Comparison of ENCODE assay signal across 8 mouse cellular contexts in genomic region chr4:141958188-141958587, GRCm38 (mm10). TPM values are rescaled to one million over a fixed set of nuclear protein-coding genes. Genes with fewer than 3 reads are reported as not detected.
DNase-seq lines count a peak whose midpoint lies in the region; ATAC-seq lines count a peak whose summit lies in the region.

No protein-coding gene starts in this region.

- peak; percentile 69 for DNase-seq in CD4-positive helper T cell, adult 2 months (ENCODE audit: low read depth, low spot score)
- peak; percentile 66 to 75 for DNase-seq in adrenal gland, postnatal 36 days
- peak; percentile 72 for DNase-seq in naive thymus-derived CD4-positive, alpha-beta T cell, adult 2 months (ENCODE audit: low read depth)

- 0 out of 2 replicates have a peak overlapping the region, but pooled peaks have one; percentile 15 for H3K4me2 ChIP-seq in embryonic facial prominence, embryonic 15.5 days (replicated peaks)
- H3K4me2 ChIP-seq in heart, embryonic 12.5 days, result 0 out of 2 replicates have a peak overlapping the region, but pooled peaks have one; percentile 11
- peak overlapping the region; percentile 41 for H3K4me2 ChIP-seq in kidney, embryonic 15.5 days
- H3K4me2 ChIP-seq in liver, embryonic 12.5 days, result 0 out of 2 replicates have a peak overlapping the region, but pooled peaks have one; percentile 1
- peak overlapping the region; percentile 19; the same call in 1 of the 2 replicates for H3K4me2 ChIP-seq in stomach, embryonic 14.5 days (replicated peaks; ENCODE audit: low read depth, low read length)

- H3K36me3 ChIP-seq in embryonic facial prominence, embryonic 15.5 days, result no peaks in the 10 kb centered on the region
- H3K36me3 ChIP-seq in heart, embryonic 12.5 days, result peaks cover 8% of the 10 kb centered on the region; the same call in 1 of the 2 replicates
- no peaks in the 10 kb centered on the region for H3K36me3 ChIP-seq in kidney, embryonic 15.5 days
- H3K36me3 ChIP-seq in liver, embryonic 12.5 days, result no peaks in the 10 kb centered on the region
- no peaks in the 10 kb centered on the region for H3K36me3 ChIP-seq in stomach, embryonic 14.5 days (ENCODE audit: control insufficient read depth, insufficient read depth, low read length)

- H3K4me3 ChIP-seq in embryonic facial prominence, embryonic 15.5 days (replicated peaks), result no peak overlapping the region
- no peak overlapping the region for H3K4me3 ChIP-seq in heart, embryonic 12.5 days
- H3K4me3 ChIP-seq in kidney, embryonic 15.5 days (replicated peaks), result no peak overlapping the region
- no peak overlapping the region for H3K4me3 ChIP-seq in liver, embryonic 12.5 days
- no peak overlapping the region for H3K4me3 ChIP-seq in stomach, embryonic 14.5 days (ENCODE audit: low read depth, low read length)

- no peaks in the 10 kb centered on the region for H3K27me3 ChIP-seq in embryonic facial prominence, embryonic 15.5 days
- H3K27me3 ChIP-seq in heart, embryonic 12.5 days (replicated peaks), result no peaks in the 10 kb centered on the region
- H3K27me3 ChIP-seq in kidney, embryonic 15.5 days, result no peaks in the 10 kb centered on the region
- peaks cover 9% of the 10 kb centered on the region; the same call in 1 of the 2 replicates for H3K27me3 ChIP-seq in liver, embryonic 12.5 days (replicated peaks)
- H3K27me3 ChIP-seq in stomach, embryonic 14.5 days (ENCODE audit: control insufficient read depth, insufficient read depth, low read length), result no peaks in the 10 kb centered on the region

- no peak overlapping the region for H3K9ac ChIP-seq in embryonic facial prominence, embryonic 15.5 days
- no peak overlapping the region for H3K9ac ChIP-seq in heart, embryonic 12.5 days
- no peak overlapping the region for H3K9ac ChIP-seq in kidney, embryonic 15.5 days
- H3K9ac ChIP-seq in liver, embryonic 12.5 days, result no peak overlapping the region
- no peak overlapping the region for H3K9ac ChIP-seq in stomach, embryonic 14.5 days (replicated peaks; ENCODE audit: low read depth, low read length)

- H3K4me1 ChIP-seq in embryonic facial prominence, embryonic 15.5 days, result peaks cover 26% of the 10 kb centered on the region
- H3K4me1 ChIP-seq in heart, embryonic 12.5 days (replicated peaks), result peaks cover 26% of the 10 kb centered on the region
- peaks cover 41% of the 10 kb centered on the region for H3K4me1 ChIP-seq in kidney, embryonic 15.5 days
- H3K4me1 ChIP-seq in liver, embryonic 12.5 days, result peaks cover 22% of the 10 kb centered on the region
- H3K4me1 ChIP-seq in stomach, embryonic 14.5 days (ENCODE audit: control insufficient read depth, insufficient read depth, low read length), result peaks cover 26% of the 10 kb centered on the region

- no peak overlapping the region for H3K27ac ChIP-seq in embryonic facial prominence, embryonic 15.5 days (replicated peaks)
- no peak overlapping the region for H3K27ac ChIP-seq in heart, embryonic 12.5 days (ENCODE audit: poor library complexity, severe bottlenecking)
- 0 out of 2 replicates have a peak overlapping the region, but pooled peaks have one; percentile 15 for H3K27ac ChIP-seq in kidney, embryonic 15.5 days
- H3K27ac ChIP-seq in liver, embryonic 12.5 days, result no peak overlapping the region
- 0 out of 2 replicates have a peak overlapping the region, but pooled peaks have one; percentile 22 for H3K27ac ChIP-seq in stomach, embryonic 14.5 days (ENCODE audit: low read length)

- H3K9me3 ChIP-seq in embryonic facial prominence, embryonic 15.5 days (replicated peaks), result no peaks in the 10 kb centered on the region
- peaks cover 2% of the 10 kb centered on the region; the same call in 1 of the 2 replicates for H3K9me3 ChIP-seq in heart, embryonic 12.5 days (replicated peaks)
- peaks cover 3% of the 10 kb centered on the region; the same call in 1 of the 2 replicates for H3K9me3 ChIP-seq in kidney, embryonic 15.5 days (replicated peaks)
- no peaks in the 10 kb centered on the region for H3K9me3 ChIP-seq in liver, embryonic 12.5 days (replicated peaks)
- H3K9me3 ChIP-seq in stomach, embryonic 14.5 days (ENCODE audit: control insufficient read depth, low read depth, low read length), result peaks cover 5% of the 10 kb centered on the region; the same call in 1 of the 2 replicates

- peak; percentile 31; the same call in 1 of the 2 replicates for ATAC-seq in embryonic facial prominence, embryonic 15.5 days (ENCODE audit: insufficient number of reproducible peaks, low FRiP score, low TSS enrichment, low read depth)
- peak; percentile 29; the same call in 1 of the 2 replicates for ATAC-seq in heart, embryonic 12.5 days (ENCODE audit: insufficient number of reproducible peaks, low FRiP score)
- ATAC-seq in kidney, embryonic 15.5 days (replicated peaks; ENCODE audit: low FRiP score), result peak; percentile 79
- 0 out of 2 replicates have a peak, but pooled peaks have one; percentile 22 for ATAC-seq in liver, embryonic 12.5 days
- ATAC-seq in stomach, embryonic 14.5 days (ENCODE audit: insufficient number of reproducible peaks, insufficient read depth, low FRiP score, low read depth), result peak; percentile 66; the same call in 1 of the 2 replicates

- 5% methylated on average over 9 of the region's 9 CpGs for WGBS in embryonic facial prominence, embryonic 15.5 days
- WGBS in heart, embryonic 12.5 days, result 8% methylated on average over 9 of the region's 9 CpGs
- 5% methylated on average over 9 of the region's 9 CpGs for WGBS in kidney, embryonic 15.5 days
- 6% methylated on average over 9 of the region's 9 CpGs for WGBS in liver, embryonic 12.5 days (ENCODE audit: insufficient replicate concordance)
- WGBS in stomach, embryonic 14.5 days, result 3% methylated on average over 9 of the region's 9 CpGs

RNA-seq across cellular contexts. Expression of gene Fhad1, which starts 56.7 kb away (rescaled TPM):
- total RNA-seq in adrenal gland, postnatal 36 days (2021), result under 1 TPM; 0.66 to 0.79 TPM
- polyA plus RNA-seq in embryonic facial prominence, embryonic 15.5 days (2015; fragmentation: Nextera tagmentation; extraction: Ambion mirVana), result 7.8 and 9.0 TPM in 2 replicates
- polyA plus RNA-seq in heart, embryonic 12.5 days (2016; fragmentation: Nextera tagmentation; extraction: Ambion mirVana), result 3.9 and 4.8 TPM in 2 replicates
- 0.87 and 1.4 TPM in 2 replicates for polyA plus RNA-seq in kidney, embryonic 15.5 days (2015; fragmentation: Nextera tagmentation; extraction: Ambion mirVana)
- polyA plus RNA-seq in liver, embryonic 12.5 days (2016; fragmentation: Nextera tagmentation; extraction: Ambion mirVana), result 0.61 and 0.96 TPM in 2 replicates
- polyA plus RNA-seq in stomach, embryonic 14.5 days (2014; fragmentation: Nextera tagmentation; extraction: Ambion mirVana), result 0.78 and 2.5 TPM in 2 replicates

Comparison
In these comparisons a context has a peak if more than half of its experiments do, and no peak if none do; other contexts are left out.
1. ATAC-seq: peak in every context shown above with its lines; median percentile 79 in kidney, embryonic 15.5 days; 66 in stomach, embryonic 14.5 days; 31 in embryonic facial prominence, embryonic 15.5 days; 29 in heart, embryonic 12.5 days; 22 in liver, embryonic 12.5 days.
2. H3K27ac ChIP-seq: peak in kidney, embryonic 15.5 days (single experiment) and stomach, embryonic 14.5 days (single experiment); none in embryonic facial prominence, embryonic 15.5 days (single experiment), heart, embryonic 12.5 days (single experiment) and liver, embryonic 12.5 days (single experiment).
3. Peak in every context shown above with its lines, with median percentiles within 50 percentile points of each other: DNase-seq and H3K4me2 ChIP-seq.